ENCODE assay signal across 20 mouse cellular contexts in genomic region chr7:68301160-68301559, GRCm38 (mm10). TPM values are rescaled to one million over a fixed set of nuclear protein-coding genes. Genes with fewer than 3 reads are reported as not detected.
A peak's percentile ranks its signal among the peaks of the same experiment; 100 is the strongest.
DNase-seq lines count a peak whose midpoint lies in the region; ATAC-seq lines count a peak whose summit lies in the region.
"Had no signal": no experiment of that assay in that cellular context is flagged by ENCODE, and none has a peak within 500 bp of the region (broad histone marks: within the 10 kb centered on the region; RNA-seq: fewer than 3 reads in every experiment).

No protein-coding gene starts in this region.

- no peaks in the 10 kb centered on the region for H3K9me3 ChIP-seq in kidney, embryonic 14.5 days (ENCODE audit: control insufficient read depth, low read length)
- H3K9me3 ChIP-seq: embryonic facial prominence, embryonic 13.5 days; forebrain, embryonic 12.5 days; heart, embryonic 12.5 days had no signal

- DNase-seq in adrenal gland, postnatal 36 days = peak; percentile 25 to 27
- no peak for DNase-seq in adrenal gland, adult 2 months
- peak; percentile 45 to 54 for DNase-seq in kidney, postnatal 4 days
- DNase-seq in 3134 (ENCODE audit: extremely low read depth, insufficient read length, low spot score) (peak; percentile 63), MEL-GATA-1-ER (ENCODE audit: extremely low read depth, low read depth) (peak; percentile 79)
- DNase-seq in cerebellum, postnatal 4 days (ENCODE audit: low spot score in 2 of 2) = no peak
- no peak for DNase-seq in c-Kit-positive CD71-positive TER-119-positive erythroid progenitor cells, embryonic 14.5 days (ENCODE audit: low spot score)
- DNase-seq: cerebellum, adult 9-11 months; gastrocnemius, adult 2 months; kidney, postnatal 14 days; left cerebral cortex, postnatal 4 days; liver, postnatal 0 days; right cerebral cortex, postnatal 25 days had no signal

- no peak overlapping the region for H3K4me2 ChIP-seq in kidney, embryonic 14.5 days (replicated peaks; ENCODE audit: low read depth, low read length)
- H3K4me2 ChIP-seq: embryonic facial prominence, embryonic 13.5 days; forebrain, embryonic 12.5 days; heart, embryonic 12.5 days had no signal

- no peak overlapping the region for H3K4me3 ChIP-seq in kidney, embryonic 14.5 days (ENCODE audit: low read length)
- H3K4me3 ChIP-seq: embryonic facial prominence, embryonic 13.5 days; forebrain, embryonic 12.5 days; gastrocnemius, adult 2 months; heart, embryonic 12.5 days had no signal

- WGBS in kidney, embryonic 14.5 days = 83% methylated on average over 7 of the region's 7 CpGs

- H3K36me3 ChIP-seq in kidney, embryonic 14.5 days (ENCODE audit: control insufficient read depth, insufficient read depth, low read length) = no peaks in the 10 kb centered on the region
- H3K36me3 ChIP-seq: embryonic facial prominence, embryonic 13.5 days; forebrain, embryonic 12.5 days; heart, embryonic 12.5 days had no signal

- H3K4me1 ChIP-seq in kidney, embryonic 14.5 days (ENCODE audit: control insufficient read depth, insufficient read depth, low read length) = no peaks in the 10 kb centered on the region
- H3K4me1 ChIP-seq: forebrain, embryonic 12.5 days had no signal

- H3K9ac ChIP-seq in kidney, embryonic 14.5 days (ENCODE audit: low read depth, low read length) = no peak overlapping the region
- H3K9ac ChIP-seq: embryonic facial prominence, embryonic 13.5 days; forebrain, embryonic 12.5 days; heart, embryonic 12.5 days; liver, postnatal 0 days had no signal

- H3K27ac ChIP-seq in kidney, embryonic 14.5 days (ENCODE audit: low read depth, low read length) = no peak overlapping the region
- H3K27ac ChIP-seq: embryonic facial prominence, embryonic 13.5 days; forebrain, embryonic 12.5 days; gastrocnemius, adult 2 months had no signal

- H3K27me3 ChIP-seq in kidney, embryonic 14.5 days (ENCODE audit: control insufficient read depth, insufficient read depth, low read length) = no peaks in the 10 kb centered on the region
- H3K27me3 ChIP-seq: embryonic facial prominence, embryonic 13.5 days; forebrain, embryonic 12.5 days; heart, embryonic 12.5 days had no signal

- no peak for ATAC-seq in kidney, embryonic 14.5 days (ENCODE audit: low FRiP score, low TSS enrichment)
- ATAC-seq: hindbrain, embryonic 16.5 days; liver, postnatal 0 days had no signal

RNA-seq across cellular contexts. Expression of gene Fam169b, which starts 27.5 kb away (rescaled TPM):
- total RNA-seq in adrenal gland, postnatal 36 days (2021) = under 1 TPM in 1 of 2 experiments, not detected in 1; 0.26 TPM
- not detected for total RNA-seq in adrenal gland, adult 2 months (2021)
- 0.04 and 0.07 TPM in 2 replicates for polyA plus RNA-seq in adrenal gland, adult 2 months (2012; rRNA removed)
- 1.0 and 1.2 TPM in 2 replicates for polyA plus RNA-seq in kidney, embryonic 14.5 days (2014; fragmentation: Nextera tagmentation; extraction: Ambion mirVana)
- polyA plus RNA-seq: hindbrain, embryonic 16.5 days had no signal

RNA-seq across cellular contexts. Expression of gene Pgpep1l, which starts 37.1 kb away (rescaled TPM):
- total RNA-seq in adrenal gland, postnatal 36 days (2021) = not detected
- not detected for total RNA-seq in adrenal gland, adult 2 months (2021)
- not detected in 2 replicates for polyA plus RNA-seq in adrenal gland, adult 2 months (2012; rRNA removed)
- not detected in 2 replicates for polyA plus RNA-seq in kidney, embryonic 14.5 days (2014; fragmentation: Nextera tagmentation; extraction: Ambion mirVana)
- total RNA-seq: left cerebral cortex, postnatal 4 days; neutrophil, adult 5-6 weeks had no signal
- polyA plus RNA-seq: C2C12; forebrain, embryonic 12.5 days; heart, embryonic 12.5 days; hindbrain, embryonic 16.5 days; liver, postnatal 0 days had no signal

Comparison
In these comparisons a context has a peak if more than half of its experiments do, and no peak if none do; other contexts are left out.
1. DNase-seq: peak in adrenal gland, postnatal 36 days (2 of 2), kidney, postnatal 4 days (2 of 2), 3134 (single experiment) and MEL-GATA-1-ER (single experiment); none in adrenal gland, adult 2 months (single experiment), cerebellum, postnatal 4 days (0 of 2) and c-Kit-positive CD71-positive TER-119-positive erythroid progenitor cells, embryonic 14.5 days (single experiment).